Mouse (Mus musculus): ENCODE results near the gene Lbx2. TPM values are rescaled to one million over a fixed set of nuclear protein-coding genes. Genes with fewer than 3 reads are reported as not detected.

Gene Lbx2
- polyA plus RNA-seq, 1 experiment from 2014 or later: 0.62 TPM

DNA sequence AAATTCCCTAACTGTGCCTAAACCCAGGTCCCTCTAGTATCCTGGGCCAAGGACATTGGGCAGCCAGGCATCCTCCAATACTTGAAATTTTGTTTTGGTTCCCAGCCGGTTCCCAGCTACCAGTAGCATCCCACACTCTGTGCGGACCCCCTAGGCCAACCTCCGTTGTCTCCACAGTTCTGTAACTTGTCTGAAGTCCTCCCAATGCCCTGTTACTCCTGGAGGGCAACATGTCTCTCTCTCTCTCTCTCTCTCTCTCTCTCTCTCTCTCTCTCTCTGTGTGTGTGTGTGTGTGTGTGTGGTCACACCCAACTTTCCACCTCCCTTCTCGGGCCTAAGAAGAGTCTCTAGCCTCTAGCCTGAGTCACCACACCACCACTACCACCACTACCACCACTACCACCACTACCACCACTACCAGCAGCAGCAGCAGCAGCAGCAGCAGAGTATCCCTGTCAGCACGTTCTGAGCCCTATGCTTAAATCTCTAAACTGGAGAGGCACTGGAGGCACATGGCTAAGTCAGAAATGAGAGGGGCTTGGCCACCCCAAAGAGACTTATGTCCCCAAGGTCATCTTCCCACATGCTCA is 50.2 kb downstream of the Lbx2 start:
- peak overlapping the region; percentile 58 for H3K4me3 ChIP-seq (ENCODE audit: low read length)
- peaks cover 34% of the 10 kb centered on the region for H3K4me1 ChIP-seq (ENCODE audit: control insufficient read depth, insufficient read depth, low read length)
- H3K36me3 ChIP-seq (ENCODE audit: control insufficient read depth, insufficient read depth, low read length): no peaks in the 10 kb centered on the region; the same call in 1 of the 2 replicates
- H3K27me3 ChIP-seq (replicated peaks; ENCODE audit: control insufficient read depth, insufficient read depth, low read length): no peaks in the 10 kb centered on the region
- H3K27ac ChIP-seq (ENCODE audit: low read length): peak overlapping the region; percentile 100
- ATAC-seq: no peak
- H3K9me3 ChIP-seq (ENCODE audit: control insufficient read depth, low read length): no peaks in the 10 kb centered on the region
- WGBS: 20% methylated on average over 5 of the region's 5 CpGs
- H3K4me2 ChIP-seq (ENCODE audit: low read depth, low read length): peak overlapping the region; percentile 81
- H3K9ac ChIP-seq (ENCODE audit: low read depth, low read length): peak overlapping the region; percentile 87

DNA sequence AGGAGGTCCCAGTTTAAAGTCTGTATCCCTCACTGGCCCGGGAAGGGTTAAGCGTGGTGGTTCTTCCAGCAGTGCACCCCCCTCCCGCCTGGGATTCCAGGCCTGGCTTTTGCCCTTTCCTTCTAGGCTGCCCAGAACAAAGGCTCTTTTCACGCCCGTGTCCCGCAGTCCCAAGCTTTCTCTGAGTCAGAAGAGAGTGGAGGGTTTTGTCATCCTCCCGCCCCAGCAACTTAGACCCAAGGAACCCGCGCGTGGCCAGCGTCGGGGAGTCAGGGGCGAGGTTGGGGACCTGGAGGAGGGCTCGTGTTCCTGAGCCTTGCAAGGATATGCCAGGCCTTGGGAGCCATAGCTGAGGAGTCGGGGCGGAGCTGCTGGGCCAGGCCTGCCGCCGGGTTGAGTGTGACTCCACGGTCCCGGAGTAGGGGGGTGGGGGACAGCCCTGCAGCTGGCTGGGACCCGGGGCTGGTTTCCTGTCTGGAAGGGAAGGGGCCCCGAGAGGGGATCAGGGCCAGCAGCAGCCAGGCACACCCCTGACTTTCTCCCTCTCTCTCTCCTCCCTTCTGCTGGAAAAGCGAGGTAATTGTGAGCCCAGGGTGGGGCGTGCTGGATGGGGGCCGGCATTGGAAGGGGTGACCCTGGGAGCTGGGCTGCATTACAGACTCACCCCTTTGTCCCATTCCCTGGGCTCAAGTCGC is 50.9 kb downstream of the Lbx2 start:
- H3K27ac ChIP-seq (ENCODE audit: low read length): peak overlapping the region; percentile 100
- peaks cover 36% of the 10 kb centered on the region for H3K4me1 ChIP-seq (ENCODE audit: control insufficient read depth, insufficient read depth, low read length)
- peak; percentile 75 for ATAC-seq
- no peaks in the 10 kb centered on the region for H3K27me3 ChIP-seq (replicated peaks; ENCODE audit: control insufficient read depth, insufficient read depth, low read length)
- peak overlapping the region; percentile 87 for H3K9ac ChIP-seq (ENCODE audit: low read depth, low read length)
- no peaks in the 10 kb centered on the region; the same call in 1 of the 2 replicates for H3K36me3 ChIP-seq (ENCODE audit: control insufficient read depth, insufficient read depth, low read length)
- 1% methylated on average over 24 of the region's 26 CpGs for WGBS
- no peaks in the 10 kb centered on the region for H3K9me3 ChIP-seq (ENCODE audit: control insufficient read depth, low read length)
- peak overlapping the region; percentile 81 for H3K4me2 ChIP-seq (ENCODE audit: low read depth, low read length)
- peak overlapping the region; percentile 58 for H3K4me3 ChIP-seq (ENCODE audit: low read length)

DNA sequence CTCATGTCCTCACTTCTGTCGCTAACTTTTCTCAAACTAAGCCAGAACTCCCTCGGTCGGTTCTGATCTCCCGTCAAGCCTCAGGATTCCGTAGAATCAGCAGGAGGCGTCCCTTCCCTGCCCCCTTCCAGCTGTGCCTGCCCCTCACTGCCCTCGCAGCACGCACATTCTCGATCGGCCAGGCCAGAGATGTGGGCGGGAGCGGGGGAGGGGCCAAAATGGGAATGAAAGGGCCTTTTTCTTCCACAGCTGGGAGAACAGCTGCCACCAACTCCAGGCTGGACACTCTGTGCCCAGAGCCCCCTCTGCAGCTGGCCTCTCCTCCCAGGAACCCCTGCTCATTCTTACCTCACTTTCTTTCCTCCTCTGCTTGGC is 51.4 kb downstream of the Lbx2 start:
- WGBS: 1% methylated on average over 12 of the region's 12 CpGs
- peak overlapping the region; percentile 87 for H3K9ac ChIP-seq (ENCODE audit: low read depth, low read length)
- H3K27me3 ChIP-seq (replicated peaks; ENCODE audit: control insufficient read depth, insufficient read depth, low read length): no peaks in the 10 kb centered on the region
- peaks cover 39% of the 10 kb centered on the region for H3K4me1 ChIP-seq (ENCODE audit: control insufficient read depth, insufficient read depth, low read length)
- peak overlapping the region; percentile 81 for H3K4me2 ChIP-seq (ENCODE audit: low read depth, low read length)
- peak overlapping the region; percentile 100 for H3K27ac ChIP-seq (ENCODE audit: low read length)
- peak overlapping the region; percentile 58 for H3K4me3 ChIP-seq (ENCODE audit: low read length)
- no peaks in the 10 kb centered on the region; the same call in 1 of the 2 replicates for H3K36me3 ChIP-seq (ENCODE audit: control insufficient read depth, insufficient read depth, low read length)
- H3K9me3 ChIP-seq (ENCODE audit: control insufficient read depth, low read length): no peaks in the 10 kb centered on the region
- ATAC-seq: peak; percentile 81

MicroRNA genes within 50 kb of the gene (microRNA counts, 519-probe panel; counts per million panel counts)
- 1,672 counts per million, percentile 21 among the panel's probes with 10 or more counts for microRNA mmu-miR-3470a+mmu-miR-3470b

Small RNAs within 50 kb of the gene (microRNA-seq; reads per million reads assigned to microRNA genes)
- gene Mir3470a (not detected), gene Mir7040 (not detected)

Other genes starting within 250 kb of the Lbx2 start
- gene Sema4f, start 146.6 kb upstream of the Lbx2 start, polyA plus RNA-seq (2015; fragmentation: Nextera tagmentation; extraction: Ambion mirVana): 1.2 and 1.5 TPM in 2 replicates
- gene M1ap, start 139.5 kb upstream of the Lbx2 start, polyA plus RNA-seq (2015; fragmentation: Nextera tagmentation; extraction: Ambion mirVana): 0.34 and 0.62 TPM in 2 replicates
- 9.5 and 9.6 TPM in 2 replicates for gene Dok1, start 52.9 kb upstream of the Lbx2 start, polyA plus RNA-seq (2015; fragmentation: Nextera tagmentation; extraction: Ambion mirVana)
- gene Loxl3, start 52.2 kb upstream of the Lbx2 start, polyA plus RNA-seq (2015; fragmentation: Nextera tagmentation; extraction: Ambion mirVana): 11.3 and 11.9 TPM in 2 replicates
- 258 and 265 TPM in 2 replicates for gene Aup1, start 31.8 kb upstream of the Lbx2 start, polyA plus RNA-seq (2015; fragmentation: Nextera tagmentation; extraction: Ambion mirVana)
- 66.0 and 68.5 TPM in 2 replicates for gene Htra2, start 31.1 kb upstream of the Lbx2 start, polyA plus RNA-seq (2015; fragmentation: Nextera tagmentation; extraction: Ambion mirVana)
- gene Dqx1, start 28.5 kb upstream of the Lbx2 start, polyA plus RNA-seq (2015; fragmentation: Nextera tagmentation; extraction: Ambion mirVana): 24.0 and 28.7 TPM in 2 replicates
- gene Tlx2, start 16.1 kb upstream of the Lbx2 start, polyA plus RNA-seq (2015; fragmentation: Nextera tagmentation; extraction: Ambion mirVana): 9.3 and 10.4 TPM in 2 replicates
- 27.2 and 29.7 TPM in 2 replicates for gene Pcgf1, start 8.5 kb upstream of the Lbx2 start, polyA plus RNA-seq (2015; fragmentation: Nextera tagmentation; extraction: Ambion mirVana)
- gene Ccdc142, start 15.2 kb downstream of the Lbx2 start, polyA plus RNA-seq (2015; fragmentation: Nextera tagmentation; extraction: Ambion mirVana): 1.7 and 3.0 TPM in 2 replicates
- gene Gm42688, start 15.2 kb downstream of the Lbx2 start, polyA plus RNA-seq (2015; fragmentation: Nextera tagmentation; extraction: Ambion mirVana): 1.7 and 2.0 TPM in 2 replicates
- gene Mrpl53, start 22.7 kb downstream of the Lbx2 start, polyA plus RNA-seq (2015; fragmentation: Nextera tagmentation; extraction: Ambion mirVana): 118 and 134 TPM in 2 replicates
- 8.8 and 9.4 TPM in 2 replicates for gene Mogs, start 29.1 kb downstream of the Lbx2 start, polyA plus RNA-seq (2015; fragmentation: Nextera tagmentation; extraction: Ambion mirVana)
- 94.4 and 95.5 TPM in 2 replicates for gene Wbp1, start 35.2 kb downstream of the Lbx2 start, polyA plus RNA-seq (2015; fragmentation: Nextera tagmentation; extraction: Ambion mirVana)
- gene Ino80b, start 39.1 kb downstream of the Lbx2 start, polyA plus RNA-seq (2015; fragmentation: Nextera tagmentation; extraction: Ambion mirVana): 8.2 and 8.8 TPM in 2 replicates
- gene Rtkn, start 49.1 kb downstream of the Lbx2 start, polyA plus RNA-seq (2015; fragmentation: Nextera tagmentation; extraction: Ambion mirVana): 24.4 and 26.1 TPM in 2 replicates
- gene Wdr54, start 70.0 kb downstream of the Lbx2 start, polyA plus RNA-seq (2015; fragmentation: Nextera tagmentation; extraction: Ambion mirVana): 2.9 and 4.6 TPM in 2 replicates
- gene 1700003E16Rik, start 70.0 kb downstream of the Lbx2 start, polyA plus RNA-seq (2015; fragmentation: Nextera tagmentation; extraction: Ambion mirVana): 1.9 and 2.4 TPM in 2 replicates
- 73.5 and 84.5 TPM in 2 replicates for gene Dctn1, start 79.6 kb downstream of the Lbx2 start, polyA plus RNA-seq (2015; fragmentation: Nextera tagmentation; extraction: Ambion mirVana)
- 0.56 and 1.2 TPM in 2 replicates for gene Slc4a5, start 133.5 kb downstream of the Lbx2 start, polyA plus RNA-seq (2015; fragmentation: Nextera tagmentation; extraction: Ambion mirVana)
- gene Mthfd2, start 239.5 kb downstream of the Lbx2 start, polyA plus RNA-seq (2015; fragmentation: Nextera tagmentation; extraction: Ambion mirVana): 36.4 and 43.5 TPM in 2 replicates
- gene Mob1a, start 239.6 kb downstream of the Lbx2 start, polyA plus RNA-seq (2015; fragmentation: Nextera tagmentation; extraction: Ambion mirVana): 50.8 and 52.8 TPM in 2 replicates